Mouse (Mus musculus): ENCODE results near the gene Ikzf3.

Gene Ikzf3

GRCm38 (mm10) chr11:98545711-98546231, at the start of gene Ikzf3:
TSS of gene Ikzf3 (minus strand) at chr11:98546031.
- DNase-seq: peak; percentile 34

- DNase-seq: no peak
These were observed 49.6 kb upstream of the Ikzf3 start for GRCm38 (mm10) chr11:98595473-98595872.

GRCm38 (mm10) chr11:98595021-98595420, 49.2 kb upstream of the Ikzf3 start:
- DNase-seq: no peak

GRCm38 (mm10) chr11:98590548-98591445, 45.0 kb upstream of the Ikzf3 start:
- DNase-seq: no peak

GRCm38 (mm10) chr11:98589306-98589705, 43.5 kb upstream of the Ikzf3 start:
- no peak for DNase-seq

GRCm38 (mm10) chr11:98588833-98589281, 43.0 kb upstream of the Ikzf3 start:
- DNase-seq: no peak

GRCm38 (mm10) chr11:98587684-98588546, 42.1 kb upstream of the Ikzf3 start:
- peak; percentile 84 for DNase-seq

- DNase-seq: peak; percentile 98
These were observed 41.2 kb upstream of the Ikzf3 start, which contains the start of gene Ormdl3 for GRCm38 (mm10) chr11:98586892-98587563. TSS of gene Ormdl3 (minus strand) at chr11:98587368.

GRCm38 (mm10) chr11:98586087-98586891, 40.5 kb upstream of the Ikzf3 start:
- no peak for DNase-seq

GRCm38 (mm10) chr11:98584629-98585177, 38.9 kb upstream of the Ikzf3 start:
- no peak for DNase-seq

- no peak for DNase-seq
These were observed 38.3 kb upstream of the Ikzf3 start for GRCm38 (mm10) chr11:98584146-98584545.

- no peak for DNase-seq
These were observed 37.7 kb upstream of the Ikzf3 start for GRCm38 (mm10) chr11:98583571-98583970.

- DNase-seq: no peak
These were observed 37.4 kb upstream of the Ikzf3 start for GRCm38 (mm10) chr11:98583265-98583552.

- DNase-seq: no peak
These were observed 36.9 kb upstream of the Ikzf3 start for GRCm38 (mm10) chr11:98582551-98583264.

GRCm38 (mm10) chr11:98582030-98582388, 36.2 kb upstream of the Ikzf3 start:
- DNase-seq: no peak

- DNase-seq: no peak
These were observed 35.6 kb upstream of the Ikzf3 start for GRCm38 (mm10) chr11:98581286-98582029.

GRCm38 (mm10) chr11:98580301-98581121, 34.7 kb upstream of the Ikzf3 start:
- DNase-seq: no peak

- DNase-seq: no peak
These were observed 31.9 kb upstream of the Ikzf3 start for GRCm38 (mm10) chr11:98577776-98578175.

GRCm38 (mm10) chr11:98569461-98569860, 23.6 kb upstream of the Ikzf3 start:
- no peak for DNase-seq

All from kidney, adult 18-20 months (tissue).